Mouse (Mus musculus): Measurements from ENCODE around the gene Dpf3. TPM values are rescaled to one million over a fixed set of nuclear protein-coding genes. Genes with fewer than 3 reads are reported as not detected.

The Dpf3 gene
- polyA plus RNA-seq, 1 experiment from 2014 or later = 13.0 TPM

DNA sequence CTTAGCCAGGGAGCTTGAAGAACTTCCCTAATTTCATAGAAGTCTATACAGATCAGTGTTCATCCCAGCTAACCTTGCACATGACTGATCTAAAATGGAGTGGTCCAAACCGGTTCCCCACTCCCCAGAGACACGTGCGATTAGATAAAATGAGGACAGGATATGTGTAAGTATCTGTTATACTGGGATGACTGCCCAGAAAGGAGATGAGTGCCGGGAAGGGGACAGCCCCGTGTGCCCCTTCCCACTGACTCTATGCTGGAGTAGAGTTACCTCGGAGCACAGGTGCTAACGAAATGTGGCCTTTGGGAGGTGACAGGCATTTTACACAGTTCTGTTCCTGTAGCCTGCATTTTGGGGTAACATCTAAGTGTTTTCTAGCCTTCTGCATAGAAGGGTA lies 15.8 kb downstream of the Dpf3 start:
- DNase-seq (ENCODE audit: low spot score) (no peak), ATAC-seq (replicated peaks; ENCODE audit: low FRiP score) (no peak)
- Histone ChIP-seq H3K4me1 (replicated peaks; ENCODE audit: control insufficient read depth, insufficient read depth, low read length) (peaks cover 15% of the 10 kb centered on the region), H3K36me3 (ENCODE audit: control insufficient read depth, insufficient read depth, low read length) (no peaks in the 10 kb centered on the region), H3K9ac (ENCODE audit: low read depth, low read length) (no peak overlapping the region), H3K4me3 (ENCODE audit: low read depth, low read length) (no peak overlapping the region), H3K27me3 (replicated peaks; ENCODE audit: control insufficient read depth, insufficient read depth, low read length) (no peaks in the 10 kb centered on the region), H3K9me3 (ENCODE audit: control insufficient read depth, low read length) (no peaks in the 10 kb centered on the region), H3K27ac (ENCODE audit: low read depth, low read length) (no peak overlapping the region), H3K4me2 (no peak overlapping the region)
- WGBS = 70% methylated on average over 7 of the region's 7 CpGs

GRCm38 (mm10) chr12:83470085-83470484 lies 17.4 kb downstream of the Dpf3 start:
- 68% methylated on average over 9 of the region's 9 CpGs for WGBS
- H3K9me3 ChIP-seq (ENCODE audit: control insufficient read depth, low read length) = no peaks in the 10 kb centered on the region
- no peak overlapping the region for H3K9ac ChIP-seq (ENCODE audit: low read depth, low read length)
- no peaks in the 10 kb centered on the region for H3K27me3 ChIP-seq (replicated peaks; ENCODE audit: control insufficient read depth, insufficient read depth, low read length)
- no peak overlapping the region for H3K4me3 ChIP-seq (ENCODE audit: low read depth, low read length)
- H3K4me2 ChIP-seq = no peak overlapping the region
- ATAC-seq (replicated peaks; ENCODE audit: low FRiP score) (no peak), DNase-seq (ENCODE audit: low spot score) (no peak)
- H3K4me1 ChIP-seq (replicated peaks; ENCODE audit: control insufficient read depth, insufficient read depth, low read length) = peaks cover 20% of the 10 kb centered on the region
- H3K27ac ChIP-seq (ENCODE audit: low read depth, low read length) = no peak overlapping the region
- no peaks in the 10 kb centered on the region for H3K36me3 ChIP-seq (ENCODE audit: control insufficient read depth, insufficient read depth, low read length)

DNA sequence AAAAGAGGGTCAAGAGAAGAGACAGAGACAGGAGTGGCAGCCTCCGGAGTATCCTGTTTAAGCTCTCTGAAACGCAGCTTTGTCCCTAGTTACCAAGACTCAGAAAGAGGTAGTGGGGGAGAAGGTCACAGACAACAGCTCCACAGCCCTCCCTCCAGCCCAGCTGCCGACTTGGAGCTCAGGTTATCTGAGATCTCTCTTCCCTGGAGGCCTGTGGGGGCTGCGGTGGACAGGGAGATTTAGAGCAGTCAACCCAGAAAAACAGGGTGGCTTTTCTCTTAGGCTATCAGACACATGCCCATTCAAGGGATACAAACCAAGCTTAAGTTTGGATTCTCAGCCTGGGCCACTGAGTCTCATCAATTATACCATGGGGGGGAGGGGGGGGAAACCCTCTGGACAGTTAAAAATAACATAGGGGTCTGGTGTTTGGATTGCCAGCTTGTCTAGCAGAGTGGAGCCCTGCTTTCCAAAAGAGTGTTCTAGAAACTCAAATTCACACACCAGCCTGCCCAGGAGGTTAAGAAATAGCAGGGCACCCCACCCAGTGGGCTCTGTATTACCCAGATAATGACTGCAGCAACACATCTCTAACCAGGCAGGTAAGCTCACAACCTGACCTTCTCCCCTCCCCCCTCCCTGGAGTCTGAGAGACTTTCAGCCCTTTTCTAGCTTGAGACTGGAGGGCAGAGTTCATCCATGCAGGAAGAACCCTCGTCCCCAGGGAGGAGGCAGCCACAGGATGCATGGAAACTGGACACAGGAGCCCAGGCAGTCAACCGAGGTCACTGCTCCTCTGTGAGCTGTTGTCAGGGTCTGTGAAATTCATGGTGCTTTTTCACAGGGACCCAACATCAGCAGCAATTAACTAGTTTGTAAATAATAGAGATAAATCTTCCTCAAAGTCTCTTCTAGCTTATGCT lies 20.7 kb downstream of the Dpf3 start:
- Histone ChIP-seq H3K9me3 (ENCODE audit: control insufficient read depth, low read length) (no peaks in the 10 kb centered on the region), H3K4me1 (replicated peaks; ENCODE audit: control insufficient read depth, insufficient read depth, low read length) (peaks cover 16% of the 10 kb centered on the region), H3K27ac (ENCODE audit: low read depth, low read length) (peak overlapping the region; percentile 40), H3K4me2 (peak overlapping the region; percentile 46), H3K27me3 (replicated peaks; ENCODE audit: control insufficient read depth, insufficient read depth, low read length) (no peaks in the 10 kb centered on the region), H3K9ac (ENCODE audit: low read depth, low read length) (no peak overlapping the region), H3K4me3 (ENCODE audit: low read depth, low read length) (no peak overlapping the region), H3K36me3 (ENCODE audit: control insufficient read depth, insufficient read depth, low read length) (peaks cover 3% of the 10 kb centered on the region; the same call in 1 of the 2 replicates)
- ATAC-seq (replicated peaks; ENCODE audit: low FRiP score) (peak; percentile 83), DNase-seq (ENCODE audit: low spot score) (no peak)
- 23% methylated on average over 6 of the region's 6 CpGs for WGBS

DNA sequence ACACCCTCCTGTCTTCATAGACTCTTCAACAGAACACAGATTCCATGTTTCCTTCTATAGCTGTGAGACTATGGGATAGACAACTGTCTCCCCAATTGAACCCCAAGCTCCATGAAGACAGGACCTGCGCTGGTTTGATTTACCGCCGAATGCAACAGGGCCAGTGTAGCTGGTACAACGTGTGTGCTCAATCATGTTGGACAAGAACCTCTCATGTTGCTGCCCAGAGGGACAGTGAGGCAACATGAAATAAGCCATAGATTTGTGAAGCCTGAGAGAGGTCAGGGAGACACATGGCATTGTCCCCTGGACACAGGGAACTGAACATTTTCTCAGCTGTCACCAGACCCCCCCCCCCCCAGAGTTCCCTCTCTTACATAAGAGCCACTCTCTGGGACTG lies 21.5 kb downstream of the Dpf3 start:
- H3K9me3 ChIP-seq (ENCODE audit: control insufficient read depth, low read length) = no peaks in the 10 kb centered on the region
- no peak for ATAC-seq (replicated peaks; ENCODE audit: low FRiP score)
- peaks cover 16% of the 10 kb centered on the region for H3K4me1 ChIP-seq (replicated peaks; ENCODE audit: control insufficient read depth, insufficient read depth, low read length)
- H3K27me3 ChIP-seq (replicated peaks; ENCODE audit: control insufficient read depth, insufficient read depth, low read length) = no peaks in the 10 kb centered on the region
- 79% methylated on average over 4 of the region's 4 CpGs for WGBS
- H3K27ac ChIP-seq (ENCODE audit: low read depth, low read length) = peak overlapping the region; percentile 40
- H3K4me2 ChIP-seq = no peak overlapping the region; the same call in 1 of the 2 replicates
- DNase-seq (ENCODE audit: low spot score) = no peak
- H3K4me3 ChIP-seq (ENCODE audit: low read depth, low read length) = no peak overlapping the region
- H3K36me3 ChIP-seq (ENCODE audit: control insufficient read depth, insufficient read depth, low read length) = peaks cover 3% of the 10 kb centered on the region; the same call in 1 of the 2 replicates
- no peak overlapping the region for H3K9ac ChIP-seq (ENCODE audit: low read depth, low read length)

GRCm38 (mm10) chr12:83460272-83460671 lies 27.2 kb downstream of the Dpf3 start:
- Histone ChIP-seq H3K4me3 (ENCODE audit: low read depth, low read length) (no peak overlapping the region), H3K36me3 (ENCODE audit: control insufficient read depth, insufficient read depth, low read length) (peaks cover 3% of the 10 kb centered on the region; the same call in 1 of the 2 replicates), H3K27me3 (replicated peaks; ENCODE audit: control insufficient read depth, insufficient read depth, low read length) (no peaks in the 10 kb centered on the region), H3K4me1 (replicated peaks; ENCODE audit: control insufficient read depth, insufficient read depth, low read length) (peaks cover 3% of the 10 kb centered on the region; the same call in 1 of the 2 replicates), H3K9me3 (ENCODE audit: control insufficient read depth, low read length) (no peaks in the 10 kb centered on the region), H3K4me2 (no peak overlapping the region), H3K9ac (ENCODE audit: low read depth, low read length) (no peak overlapping the region), H3K27ac (ENCODE audit: low read depth, low read length) (no peak overlapping the region)
- DNase-seq (ENCODE audit: low spot score) = no peak
- WGBS = 71% methylated on average over 3 of the region's 3 CpGs
- no peak for ATAC-seq (replicated peaks; ENCODE audit: low FRiP score)

DNA sequence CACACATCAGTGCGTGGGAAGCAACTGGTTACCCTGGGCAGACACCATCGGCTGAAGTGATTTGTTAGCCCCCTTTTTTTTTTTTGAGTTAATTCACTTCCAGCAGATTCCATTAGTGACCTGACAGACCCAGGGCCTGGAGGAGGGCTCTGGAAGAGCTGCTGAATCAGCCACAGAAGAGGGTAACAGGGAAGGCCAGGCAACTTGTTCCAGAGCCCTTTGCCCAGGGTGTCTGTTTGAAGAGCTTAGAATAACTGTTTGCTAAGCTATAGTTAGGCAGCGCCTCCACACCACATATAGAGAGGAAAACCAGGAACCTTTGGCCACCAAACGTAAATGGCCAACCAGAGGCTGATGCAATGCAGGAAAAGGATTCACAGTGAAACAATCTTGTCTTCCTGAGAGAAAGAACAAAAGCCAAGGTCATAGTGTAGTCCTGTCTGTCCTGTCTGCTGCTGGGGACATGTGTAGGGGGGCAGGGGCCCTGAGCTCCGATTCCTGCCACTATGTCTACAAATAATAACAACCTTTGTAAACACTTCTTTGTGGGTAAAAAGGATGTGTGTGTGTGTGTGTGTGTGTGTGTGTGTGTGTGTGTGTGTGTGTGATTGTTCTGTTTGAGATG lies 32.7 kb downstream of the Dpf3 start:
- no peak for DNase-seq (ENCODE audit: low spot score)
- no peaks in the 10 kb centered on the region; the same call in 1 of the 2 replicates for H3K36me3 ChIP-seq (ENCODE audit: control insufficient read depth, insufficient read depth, low read length)
- 52% methylated on average over 5 of the region's 5 CpGs for whole genome bisulfite sequencing
- H3K9me3 ChIP-seq (ENCODE audit: control insufficient read depth, low read length) = no peaks in the 10 kb centered on the region
- no peak overlapping the region for H3K4me3 ChIP-seq (ENCODE audit: low read depth, low read length)
- no peak overlapping the region for H3K9ac ChIP-seq (ENCODE audit: low read depth, low read length)
- H3K27me3 ChIP-seq (replicated peaks; ENCODE audit: control insufficient read depth, insufficient read depth, low read length) = no peaks in the 10 kb centered on the region
- peak overlapping the region; percentile 18; the same call in 1 of the 2 replicates for H3K4me2 ChIP-seq
- H3K4me1 ChIP-seq (replicated peaks; ENCODE audit: control insufficient read depth, insufficient read depth, low read length) = peaks cover 8% of the 10 kb centered on the region
- peak; percentile 33; the same call in 1 of the 2 replicates for ATAC-seq (replicated peaks; ENCODE audit: low FRiP score)
- H3K27ac ChIP-seq (ENCODE audit: low read depth, low read length) = peak overlapping the region; percentile 67; the same call in 1 of the 2 replicates

DNA sequence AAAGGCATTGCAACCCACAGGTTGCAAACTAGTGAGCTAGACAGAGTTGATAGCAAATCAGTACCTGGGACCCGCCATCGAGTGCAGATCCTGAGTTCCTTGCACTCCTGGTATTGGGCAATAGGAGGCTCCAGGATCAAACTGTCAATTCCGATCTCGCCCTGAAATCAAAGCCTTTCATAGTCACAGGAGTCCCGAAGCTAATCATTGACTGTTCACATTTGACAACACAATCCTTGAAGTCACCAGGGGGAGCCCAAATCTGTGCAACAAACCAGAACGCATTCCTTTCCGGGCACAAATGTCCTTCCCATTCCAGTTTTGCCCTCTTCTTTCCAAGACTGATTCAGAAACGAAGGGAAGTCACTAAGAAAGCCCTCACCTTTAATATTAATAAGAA lies 35.7 kb downstream of the Dpf3 start:
- Histone ChIP-seq H3K4me3 (ENCODE audit: low read depth, low read length) (no peak overlapping the region), H3K27ac (ENCODE audit: low read depth, low read length) (no peak overlapping the region), H3K9me3 (ENCODE audit: control insufficient read depth, low read length) (no peaks in the 10 kb centered on the region), H3K4me1 (replicated peaks; ENCODE audit: control insufficient read depth, insufficient read depth, low read length) (peaks cover 8% of the 10 kb centered on the region), H3K27me3 (replicated peaks; ENCODE audit: control insufficient read depth, insufficient read depth, low read length) (no peaks in the 10 kb centered on the region; the same call in 1 of the 2 replicates), H3K36me3 (ENCODE audit: control insufficient read depth, insufficient read depth, low read length) (peaks cover 2% of the 10 kb centered on the region), H3K9ac (ENCODE audit: low read depth, low read length) (no peak overlapping the region), H3K4me2 (no peak overlapping the region)
- WGBS = 62% methylated on average over 8 of the region's 8 CpGs
- ATAC-seq (replicated peaks; ENCODE audit: low FRiP score) = no peak
- no peak for DNase-seq (ENCODE audit: low spot score)

DNA sequence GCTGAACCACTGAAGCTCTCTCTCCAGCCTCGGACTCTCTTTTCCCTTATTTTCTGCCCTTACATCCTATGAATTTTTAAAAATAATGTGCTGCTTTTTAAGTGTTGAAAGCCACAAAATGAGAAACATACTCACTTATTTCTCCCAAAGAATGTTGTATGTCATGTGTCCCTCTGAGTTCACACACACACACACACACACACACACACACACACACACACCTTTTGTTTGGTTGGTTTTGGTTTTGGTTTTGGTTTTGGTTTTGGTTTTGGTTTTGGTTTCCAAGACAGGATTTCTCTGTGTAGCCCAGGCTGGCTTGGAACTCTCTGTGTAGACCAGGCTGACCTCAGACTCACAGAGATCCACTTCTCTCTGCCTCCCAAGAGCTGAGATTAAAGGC lies 37.0 kb downstream of the Dpf3 start:
- no peak for ATAC-seq (replicated peaks; ENCODE audit: low FRiP score)
- Histone ChIP-seq H3K4me3 (ENCODE audit: low read depth, low read length) (no peak overlapping the region), H3K4me1 (replicated peaks; ENCODE audit: control insufficient read depth, insufficient read depth, low read length) (peaks cover 10% of the 10 kb centered on the region), H3K36me3 (ENCODE audit: control insufficient read depth, insufficient read depth, low read length) (peaks cover 4% of the 10 kb centered on the region; the same call in 1 of the 2 replicates), H3K27me3 (replicated peaks; ENCODE audit: control insufficient read depth, insufficient read depth, low read length) (no peaks in the 10 kb centered on the region; the same call in 1 of the 2 replicates), H3K4me2 (no peak overlapping the region), H3K9me3 (ENCODE audit: control insufficient read depth, low read length) (no peaks in the 10 kb centered on the region), H3K9ac (ENCODE audit: low read depth, low read length) (no peak overlapping the region), H3K27ac (ENCODE audit: low read depth, low read length) (no peak overlapping the region)
- 96% methylated on average over 1 of the region's 1 CpGs for WGBS
- no peak for DNase-seq (ENCODE audit: low spot score)
